Mouse (Mus musculus) myocyte (in vitro differentiated cells): ENCODE results near the gene Chd3. TPM values are rescaled to one million over a fixed set of nuclear protein-coding genes. Genes with fewer than 3 reads are reported as not detected.
A peak's percentile ranks its signal among the peaks of the same experiment; 100 is the strongest.

Experiments used
- H3K27me3 ChIP-seq: one replicate; pipeline ENCODE4 v1.6.1; 2011; ENCODE audit not compliant: control insufficient read depth, insufficient read depth, insufficient read length
- H3K36me3 ChIP-seq: one replicate; pipeline ENCODE4 v1.6.1; 2011; ENCODE audit not compliant: control insufficient read depth, insufficient read depth
- H3K4me2 ChIP-seq: one replicate; pipeline ENCODE4 v1.6.1; 2011; ENCODE audit warnings: low read depth, control low read depth
- H3K4me3 ChIP-seq: one replicate; pipeline ENCODE4 v1.5.1; 2011; ENCODE audit warnings: mild to moderate bottlenecking, control low read depth, moderate library complexity
- H3K79me2 ChIP-seq: one replicate; pipeline ENCODE4 v1.6.1; 2011; ENCODE audit not compliant: control insufficient read depth, insufficient read depth
- H3ac ChIP-seq: one replicate; pipeline ENCODE4 v1.6.1; 2011; ENCODE audit not compliant: control insufficient read depth, insufficient read length
- CEBPB ChIP-seq: IDR thresholded peaks from 2 replicates; pipeline ENCODE4 v1.6.1; 2011; ENCODE audit warnings: mild to moderate bottlenecking, moderate library complexity; ENCODE audit not compliant: poor library complexity, insufficient read depth, severe bottlenecking
- E2F4 ChIP-seq: IDR thresholded peaks from one replicate; pipeline ENCODE4 v1.6.1; 2011; ENCODE audit warnings: mild to moderate bottlenecking, control low read depth, moderate library complexity; ENCODE audit not compliant: insufficient read depth
- MAX ChIP-seq: IDR thresholded peaks from one replicate; pipeline ENCODE4 v1.6.1; 2011; ENCODE audit warnings: low read depth, mild to moderate bottlenecking, control low read depth
- MYOD1 ChIP-seq, 3 experiments: IDR thresholded peaks; one replicate each; pipeline ENCODE4 v1.6.1; 2011; ENCODE audit warnings: control low read depth in 2 of 3, low read depth in 2 of 3, mild to moderate bottlenecking in 2 of 3, moderate library complexity in 1 of 3; ENCODE audit not compliant: insufficient read length in 2 of 3, control insufficient read depth in 1 of 3
- MYOG ChIP-seq, 3 experiments: IDR thresholded peaks; one replicate each; pipeline ENCODE4 v1.6.1; 2011; ENCODE audit warnings: control low read depth in 2 of 3, low read depth in 2 of 3, mild to moderate bottlenecking in 2 of 3; ENCODE audit not compliant: insufficient read length in 2 of 3, control insufficient read depth in 1 of 3, insufficient read depth in 1 of 3
- POLR2A ChIP-seq: IDR thresholded peaks from one replicate; pipeline ENCODE4 v1.6.1; 2011; ENCODE audit warnings: low read depth, mild to moderate bottlenecking, control low read depth, moderate library complexity; ENCODE audit not compliant: insufficient read length
- POLR2AphosphoS2 ChIP-seq: IDR thresholded peaks from one replicate; pipeline ENCODE4 v1.6.1; 2011; ENCODE audit warnings: low read depth, control low read depth; ENCODE audit not compliant: insufficient read length
- REST ChIP-seq: IDR thresholded peaks from one replicate; pipeline ENCODE4 v1.6.1; 2011; ENCODE audit warnings: mild to moderate bottlenecking, control low read depth, moderate library complexity; ENCODE audit not compliant: insufficient read depth, insufficient read length
- SRF ChIP-seq: IDR thresholded peaks from one replicate; pipeline ENCODE4 v1.6.1; 2011; ENCODE audit warnings: low read depth; ENCODE audit not compliant: control insufficient read depth, insufficient read length
- TCF12 ChIP-seq: IDR thresholded peaks from one replicate; pipeline ENCODE4 v1.6.1; 2011; ENCODE audit warnings: mild to moderate bottlenecking, control low read depth; ENCODE audit not compliant: poor library complexity, insufficient read depth, severe bottlenecking
- TCF3 ChIP-seq: IDR thresholded peaks from one replicate; pipeline ENCODE4 v1.6.1; 2011; ENCODE audit warnings: low read depth, control low read depth; ENCODE audit not compliant: insufficient read length
- USF1 ChIP-seq: IDR thresholded peaks from one replicate; pipeline ENCODE4 v1.6.1; 2011; ENCODE audit warnings: low read depth, mild to moderate bottlenecking, control low read depth, moderate library complexity
- polyA plus RNA-seq: library from polyadenylated mRNA; unstranded; fragments of >200 nt; fragmentation: generic; extraction: Trizol; gene quantifications from one replicate; pipeline ENCODE4 v1.2.1, GENCODE M21; 2012; ENCODE audit warnings: missing spikeins

The Chd3 gene
- polyA plus RNA-seq: 148 TPM

DNA sequence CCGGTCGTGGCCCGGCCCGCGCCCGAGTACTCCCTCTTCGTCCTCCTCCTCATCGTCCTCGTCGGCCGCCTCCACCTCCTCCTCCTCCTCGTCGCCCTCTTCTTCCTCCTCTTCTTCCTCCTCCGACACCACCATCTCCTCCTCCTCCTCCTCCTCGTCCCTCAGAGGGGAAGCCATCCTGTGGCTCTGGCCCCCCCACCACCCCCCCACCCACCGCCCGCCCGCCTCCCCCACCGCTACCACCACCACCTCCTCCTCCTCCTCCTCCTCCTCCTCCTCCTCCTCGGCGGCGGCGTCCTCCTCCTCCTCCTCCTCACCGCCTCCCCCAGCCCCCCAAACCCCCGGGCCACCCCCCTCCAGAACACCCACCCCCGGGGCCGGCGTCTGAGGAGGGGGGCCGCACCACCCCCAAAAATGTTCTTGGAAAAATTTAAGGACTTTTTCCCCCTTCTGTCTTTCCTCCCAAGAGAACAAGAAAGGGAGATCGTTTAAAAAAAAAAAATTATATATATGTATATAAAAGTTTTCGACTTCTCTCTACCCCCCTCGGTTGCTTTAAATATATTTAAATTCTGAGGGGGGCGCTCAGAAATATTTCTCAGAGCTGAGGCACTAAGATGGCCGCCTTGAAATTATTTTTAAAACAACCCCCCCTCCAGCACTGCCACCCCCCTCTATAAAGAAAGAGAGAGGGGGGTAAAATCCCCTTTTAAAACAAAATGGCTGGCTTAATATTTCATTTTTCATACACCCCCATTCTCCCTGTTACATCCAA, at the start of gene Chd3:
Gene Chd3, minus strand, starts transcription at position 192 of the 775 bp plus-strand sequence.
- peak within 1 kb of the TSS; percentile 99 for H3K4me2 ChIP-seq
- TF ChIP-seq POLR2A (peak; percentile 46), POLR2AphosphoS2 (no peak)
- peak within 1 kb of the TSS; percentile 56 for H3K4me3 ChIP-seq
- peaks cover 10% of the 10 kb centered on the region for H3K79me2 ChIP-seq
- H3ac ChIP-seq: peak within 1 kb of the TSS; percentile 82
- H3K27me3 ChIP-seq: no peaks in the 10 kb centered on the region
- H3K36me3 ChIP-seq: no peaks in the 10 kb centered on the region

DNA sequence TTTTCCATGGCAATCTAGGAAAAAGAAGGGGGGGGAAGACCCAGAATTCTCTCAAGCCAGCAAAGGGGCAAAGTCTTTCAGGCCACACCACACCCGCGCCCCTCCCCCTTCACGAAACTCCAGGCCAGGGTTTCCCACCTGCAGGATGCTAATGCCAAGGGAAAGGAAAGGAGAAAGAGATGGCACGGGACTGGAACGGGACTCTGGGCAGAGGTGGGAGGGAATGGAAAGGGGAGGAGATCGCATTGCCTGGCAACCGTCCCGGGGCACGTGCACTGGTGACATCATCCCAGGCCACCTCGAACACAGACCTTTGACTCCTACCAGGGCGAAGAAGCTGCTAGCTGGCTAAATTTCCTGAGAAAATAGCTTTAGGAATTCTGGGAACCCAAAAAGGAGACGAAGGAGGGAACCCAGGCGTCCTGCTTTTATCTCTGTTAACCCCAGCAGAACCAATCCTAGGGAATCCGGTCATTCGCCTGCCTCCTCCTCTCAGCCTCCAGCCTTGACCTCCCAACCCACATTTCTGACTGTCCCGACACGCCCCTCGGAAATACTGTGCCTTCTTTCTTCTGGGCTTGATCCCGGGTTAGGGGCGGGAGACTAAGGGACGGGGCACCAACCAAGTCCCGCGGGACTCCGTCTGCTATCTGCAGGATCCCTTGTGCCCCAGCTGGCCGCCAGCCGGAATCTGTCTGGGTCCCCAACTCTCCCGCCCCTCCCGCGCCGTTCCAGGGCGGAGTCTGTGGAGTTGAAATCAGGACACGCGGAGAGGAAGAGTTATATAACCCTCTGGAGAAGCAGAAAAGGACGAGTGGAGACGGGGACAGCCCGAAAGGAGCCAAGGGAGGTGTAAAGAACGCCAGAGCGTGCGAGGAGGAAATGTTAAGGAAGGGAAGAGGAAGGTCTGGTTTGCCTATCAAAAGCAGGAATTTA, 48.5 kb upstream of the Chd3 start:
- TF ChIP-seq POLR2A (peak; percentile 73), SRF (peak; percentile 71), REST (no peak), TCF12 (no peak), USF1 (peak; percentile 89), E2F4 (no peak), TCF3 (no peak), MAX (peak; percentile 73), CEBPB (0 out of 2 replicates have a peak, but pooled peaks have one; percentile 1), POLR2AphosphoS2 (peak; percentile 96), MYOD1 (IDR thresholded peaks at IDR 0.05; ENCODE audit: control insufficient read depth in 1 of 3, insufficient read length in 2 of 3, low read depth in 2 of 3) (peak in 2 of 3 experiments; percentile 40 to 45), MYOG (IDR thresholded peaks at IDR 0.05; ENCODE audit: control insufficient read depth in 1 of 3, insufficient read depth in 1 of 3, insufficient read length in 2 of 3, low read depth in 2 of 3) (peak in 2 of 3 experiments; percentile 2 to 65)
- peak overlapping the region; percentile 3 for H3ac ChIP-seq
- peaks cover 17% of the 10 kb centered on the region for H3K79me2 ChIP-seq

DNA sequence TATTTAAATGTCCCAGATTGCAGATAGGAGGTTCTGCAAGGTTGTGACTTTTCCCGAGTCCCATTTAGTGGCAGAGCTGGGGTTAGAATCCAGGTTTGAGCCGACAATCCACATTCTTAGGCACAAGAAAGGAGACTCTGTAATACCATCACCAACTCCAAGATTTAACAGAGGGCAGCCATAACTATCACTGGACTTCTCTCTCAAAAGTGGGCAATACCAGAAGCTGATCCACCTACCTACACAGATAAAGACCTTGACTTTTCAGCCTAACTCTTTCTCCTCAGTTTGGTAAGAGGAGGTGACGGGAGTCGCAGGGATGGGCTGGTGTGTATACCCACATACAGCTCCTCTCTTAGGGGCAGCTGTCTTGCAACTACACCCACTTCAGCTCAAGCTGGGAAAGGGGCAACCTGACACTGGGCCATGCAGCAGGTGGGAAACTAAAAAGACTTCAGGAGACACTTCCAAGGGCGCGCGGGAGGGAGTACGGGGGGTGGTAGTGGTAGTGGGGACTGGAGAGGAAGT, 47.8 kb upstream of the Chd3 start:
- peaks cover 24% of the 10 kb centered on the region for H3K79me2 ChIP-seq
- H3K4me3 ChIP-seq: peak overlapping the region; percentile 100
- TF ChIP-seq POLR2AphosphoS2 (no peak), TCF3 (no peak), CEBPB (no peak), TCF12 (peak; percentile 59), POLR2A (peak; percentile 39), MYOD1 (IDR thresholded peaks at IDR 0.05; ENCODE audit: control insufficient read depth in 1 of 3, insufficient read length in 2 of 3, low read depth in 2 of 3) (peak; percentile 38 to 82 (median 58)), SRF (no peak), USF1 (no peak), MAX (no peak), REST (no peak), E2F4 (no peak), MYOG (IDR thresholded peaks at IDR 0.05; ENCODE audit: control insufficient read depth in 1 of 3, insufficient read depth in 1 of 3, insufficient read length in 2 of 3, low read depth in 2 of 3) (peak; percentile 9 to 86 (median 68))

More for the DNA sequence above, 48.5 kb upstream of the Chd3 start:
- Histone ChIP-seq H3K4me3 (peak overlapping the region; percentile 100), H3K27me3 (peaks cover 5% of the 10 kb centered on the region), H3K4me2 (peak overlapping the region; percentile 98), H3K36me3 (peaks cover 10% of the 10 kb centered on the region)

DNA sequence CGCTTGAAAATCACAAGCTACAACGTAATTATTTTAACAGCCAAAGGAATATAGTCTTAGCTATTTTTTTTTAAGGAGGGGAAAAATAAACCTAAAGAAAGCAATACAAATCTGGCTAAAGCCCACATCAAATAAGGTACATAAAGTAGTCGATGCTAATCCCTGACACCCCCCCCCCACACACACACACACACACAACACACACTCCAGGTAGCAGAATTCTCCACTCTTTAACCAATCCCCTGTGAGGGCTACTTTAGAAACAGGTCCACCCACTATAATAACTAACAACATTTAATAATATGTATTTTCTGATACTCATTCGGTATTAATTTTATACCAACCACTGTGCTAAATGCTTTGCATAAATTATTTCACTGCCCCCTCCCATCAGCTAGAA, 47.3 kb upstream of the Chd3 start:
- peak overlapping the region; percentile 50 for H3ac ChIP-seq
- TF ChIP-seq SRF: no peak
- TF ChIP-seq POLR2A: no peak
- TF ChIP-seq E2F4: no peak
- peaks cover 13% of the 10 kb centered on the region for H3K36me3 ChIP-seq
- peak overlapping the region; percentile 98 for H3K4me2 ChIP-seq
- peaks cover 27% of the 10 kb centered on the region for H3K79me2 ChIP-seq
- peak overlapping the region; percentile 100 for H3K4me3 ChIP-seq
- H3K27me3 ChIP-seq: no peaks in the 10 kb centered on the region

More for the DNA sequence above, 47.8 kb upstream of the Chd3 start:
- Histone ChIP-seq H3K27me3 (no peaks in the 10 kb centered on the region), H3K36me3 (peaks cover 13% of the 10 kb centered on the region), H3K4me2 (peak overlapping the region; percentile 98), H3ac (no peak overlapping the region)
